Mouse (Mus musculus) macrophage (primary cell): ENCODE results near the gene Atp6ap2. TPM values are rescaled to one million over a fixed set of nuclear protein-coding genes. Genes with fewer than 3 reads are reported as not detected.

ENCODE experiments used
- H3K27ac ChIP-seq: fragments of 350-480 bp; formaldehyde crosslinking; 2 replicates; pipeline ENCODE4 v1.9.0; 2021
- H3K36me3 ChIP-seq: fragments of 350-480 bp; formaldehyde crosslinking; 2 replicates; pipeline ENCODE4 v1.9.0; 2021; ENCODE audit errors: inconsistent target
- H3K4me3 ChIP-seq: fragments of 350-480 bp; formaldehyde crosslinking; 2 replicates; pipeline ENCODE4 v1.9.0; 2021; ENCODE audit errors: inconsistent target
- H3K79me2 ChIP-seq: fragments of 350-480 bp; formaldehyde crosslinking; 2 replicates; pipeline ENCODE4 v1.9.0; 2021; ENCODE audit errors: inconsistent target
- WGBS: methylation state at CpG from one replicate; pipeline ENCODE4 v1.1.7; 2026; ENCODE audit warnings: inconsistent platforms; ENCODE audit not compliant: missing documents; 5-methylcytosine and 5-hydroxymethylcytosine counted together
- polyA plus RNA-seq: library from polyadenylated mRNA; stranded (reverse); fragments of 250-400 nt; gene quantifications from 3 replicates; pipeline ENCODE4 v1.2.4, GENCODE M21; 2018; ENCODE audit warnings: inconsistent platforms

Gene Atp6ap2
- polyA plus RNA-seq, 1 experiment from 2014 or later = 226 TPM

DNA sequence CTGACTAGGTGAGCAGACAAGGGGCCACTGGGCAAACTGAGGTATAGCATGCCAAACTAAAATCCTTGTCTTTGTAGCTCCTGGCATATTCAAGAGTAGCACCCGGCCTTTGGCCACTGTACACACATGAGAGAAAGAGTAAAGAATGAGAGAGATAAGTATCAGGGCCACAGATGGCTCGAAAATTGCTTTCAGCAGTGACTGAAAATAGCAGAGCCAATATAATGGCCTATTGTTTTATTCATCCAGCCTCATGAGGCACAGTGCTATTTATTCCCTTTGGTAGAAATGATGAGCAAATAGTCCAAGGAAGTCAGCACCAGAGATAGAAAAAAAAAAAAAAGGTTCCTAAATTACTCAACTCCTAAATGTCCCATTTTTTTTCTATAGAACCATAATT is 57.4 kb downstream of the Atp6ap2 start:
- WGBS = 69% methylated on average over 2 of the region's 2 CpGs
- Histone ChIP-seq H3K36me3 (no peaks in the 10 kb centered on the region), H3K79me2 (no peaks in the 10 kb centered on the region), H3K27ac (no peak overlapping the region), H3K4me3 (no peak overlapping the region)

DNA sequence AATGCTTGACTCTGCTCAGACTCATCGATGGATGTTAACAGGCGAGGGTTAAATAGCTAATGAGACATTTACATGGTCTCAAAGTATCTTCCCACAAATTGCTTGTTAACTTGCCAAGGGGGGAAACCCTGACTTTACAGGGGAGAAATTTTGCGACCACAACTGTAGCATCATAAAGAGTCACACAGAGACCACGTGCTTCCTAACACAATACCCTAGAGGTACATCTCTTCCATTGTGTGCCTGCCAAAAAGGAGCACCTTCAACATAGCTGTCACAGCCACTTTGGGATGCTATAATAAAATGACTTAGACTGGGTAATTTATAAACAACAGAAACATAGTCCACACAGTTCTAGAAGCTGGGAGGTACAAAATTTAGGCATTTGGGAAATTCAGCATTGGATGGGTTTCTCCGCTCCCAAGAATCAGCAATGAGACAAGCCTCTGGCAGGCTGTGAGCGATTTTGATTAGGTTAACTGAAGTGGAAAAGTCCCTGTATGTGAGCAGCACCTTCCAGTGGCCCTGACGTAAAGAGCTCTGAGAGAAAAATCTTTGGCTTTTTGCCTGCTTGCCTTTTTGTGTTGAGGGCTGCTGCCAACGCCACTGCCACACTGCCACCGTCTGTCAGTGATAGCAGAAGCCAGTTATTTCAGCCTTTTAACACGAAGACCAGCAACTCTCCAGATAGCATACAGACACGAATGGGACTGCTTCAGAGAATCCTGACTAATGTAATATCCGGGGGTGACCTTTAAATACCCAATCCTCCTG is 58.1 kb downstream of the Atp6ap2 start:
- Histone ChIP-seq H3K79me2 (no peaks in the 10 kb centered on the region), H3K4me3 (no peak overlapping the region), H3K36me3 (no peaks in the 10 kb centered on the region), H3K27ac (no peak overlapping the region)
- 76% methylated on average over 11 of the region's 12 CpGs for WGBS

DNA sequence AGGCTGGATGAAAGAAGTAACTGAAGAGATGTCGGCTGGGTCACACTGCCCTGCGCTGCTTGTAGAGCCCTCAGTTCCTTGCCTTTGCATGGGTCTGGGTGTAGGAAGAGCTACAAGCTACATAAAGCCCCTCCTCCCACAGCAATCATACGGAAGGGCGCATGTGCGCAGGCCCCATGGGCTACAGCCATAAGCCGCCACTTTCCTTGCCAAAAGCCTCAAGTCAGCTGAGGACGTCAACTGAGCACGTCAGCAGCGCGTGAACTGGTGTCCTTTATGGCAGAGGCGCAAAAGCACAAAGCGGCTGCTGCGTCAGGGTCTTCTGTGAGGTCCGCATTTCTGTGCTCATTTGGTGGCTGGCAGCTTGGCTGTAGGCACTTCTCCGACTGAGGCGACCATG is 64.3 kb downstream of the Atp6ap2 start:
- Histone ChIP-seq H3K4me3 (no peak overlapping the region), H3K27ac (no peak overlapping the region), H3K79me2 (no peaks in the 10 kb centered on the region), H3K36me3 (no peaks in the 10 kb centered on the region)
- 88% methylated on average over 15 of the region's 16 CpGs for WGBS

DNA sequence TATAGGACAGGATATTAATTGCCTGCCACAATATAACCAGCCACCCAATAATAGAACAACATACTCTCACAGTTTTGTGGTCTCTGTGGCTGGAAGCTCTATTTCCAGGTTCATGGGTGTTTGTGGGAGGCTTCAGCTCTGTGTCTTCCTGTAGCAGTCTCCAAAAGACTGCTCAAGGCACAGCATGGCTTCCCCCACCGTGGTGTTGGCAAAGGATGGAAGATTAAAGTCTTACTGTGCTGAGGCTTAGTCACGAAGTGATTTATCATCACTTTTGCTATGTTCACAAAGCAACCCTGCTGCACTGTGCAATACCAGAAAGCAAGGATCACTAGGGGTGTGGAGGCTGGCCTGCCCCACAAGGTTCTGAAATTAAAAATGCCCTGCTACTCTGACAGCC is 66.3 kb downstream of the Atp6ap2 start:
- H3K4me3 ChIP-seq = no peak overlapping the region
- WGBS = 73% methylated on average over 2 of the region's 2 CpGs
- H3K27ac ChIP-seq = no peak overlapping the region
- no peaks in the 10 kb centered on the region for H3K36me3 ChIP-seq
- no peaks in the 10 kb centered on the region for H3K79me2 ChIP-seq

Other genes with a start within 250 kb of the Atp6ap2 start
- 32.0 to 36.7 TPM (median 35.9 TPM) in 3 replicates for gene 1810030O07Rik, start 85.9 kb downstream of the Atp6ap2 start, polyA plus RNA-seq
- gene Med14, start 174.3 kb downstream of the Atp6ap2 start, polyA plus RNA-seq = 8.5 to 9.5 TPM (median 8.9 TPM) in 3 replicates